Mouse (Mus musculus): ENCODE results near the gene L3mbtl4. TPM values are rescaled to one million over a fixed set of nuclear protein-coding genes. Genes with fewer than 3 reads are reported as not detected.
"Not testable (repeated sequence)": the region's sequence is repeated elsewhere in the genome, so short reads cannot be mapped to it uniquely, and the experiment has no call there.

L3mbtl4 gene
- polyA plus RNA-seq, 1 experiment from 2014 or later = 4.0 TPM

DNA sequence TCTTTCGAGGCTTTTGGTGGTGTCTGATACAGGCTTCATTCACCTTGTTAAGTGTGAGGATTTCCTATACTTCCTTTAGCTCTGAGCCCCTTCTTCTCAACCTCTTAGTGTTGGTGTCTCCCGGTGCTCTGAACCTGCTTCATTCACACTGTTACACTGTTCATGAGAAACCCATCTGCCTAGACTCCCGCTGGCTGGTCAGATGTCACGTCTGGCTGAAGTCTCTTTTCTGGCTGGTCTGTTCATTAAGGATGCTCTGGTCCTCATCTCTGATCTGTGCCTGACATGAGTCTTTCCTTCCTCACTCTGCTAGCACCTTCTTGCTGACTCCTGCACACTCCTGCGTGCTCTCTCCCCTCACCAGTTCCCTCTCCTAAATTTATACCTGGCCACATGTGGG, 160.0 kb downstream of the L3mbtl4 start:
- no peaks in the 10 kb centered on the region for H3K9me3 ChIP-seq (ENCODE audit: control insufficient read depth, low read length)
- 69% methylated on average over 5 of the region's 5 CpGs for WGBS
- H3K27me3 ChIP-seq (ENCODE audit: control insufficient read depth, insufficient read depth, low read length) = no peaks in the 10 kb centered on the region
- DNase-seq (no peak), ATAC-seq (ENCODE audit: low FRiP score, low TSS enrichment) (no peak)
- no peak overlapping the region for H3K9ac ChIP-seq (replicated peaks; ENCODE audit: low read length)
- H3K4me3 ChIP-seq (replicated peaks; ENCODE audit: low read depth, low read length) = no peak overlapping the region
- no peaks in the 10 kb centered on the region for H3K36me3 ChIP-seq (ENCODE audit: control insufficient read depth, insufficient read depth, low read length)
- H3K4me1 ChIP-seq (ENCODE audit: control insufficient read depth, insufficient read depth, low read length) = no peaks in the 10 kb centered on the region
- H3K4me2 ChIP-seq (ENCODE audit: low read length) = no peak overlapping the region
- no peak overlapping the region for H3K27ac ChIP-seq (replicated peaks; ENCODE audit: low read depth, low read length)

DNA sequence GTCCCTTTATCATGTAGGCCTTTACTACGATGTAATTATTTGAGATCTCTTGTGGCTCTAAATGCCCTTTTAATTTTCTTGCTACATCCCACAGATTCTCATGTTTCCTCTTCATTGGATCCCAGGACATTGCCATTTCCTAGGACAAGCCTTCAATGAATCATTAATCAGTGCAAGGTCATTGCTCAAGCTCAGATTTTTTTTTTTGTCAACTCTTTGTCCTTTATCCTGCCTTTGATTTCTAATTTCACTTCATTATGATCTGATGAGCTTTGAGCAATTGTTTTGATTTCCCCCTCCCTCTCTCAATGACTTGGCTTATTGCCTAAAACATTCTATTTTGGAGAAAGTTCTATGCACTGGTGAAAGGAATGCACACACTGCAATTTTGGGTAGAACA, 177.3 kb downstream of the L3mbtl4 start:
- Histone ChIP-seq H3K27ac (replicated peaks; ENCODE audit: low read depth, low read length) (no peak overlapping the region), H3K9ac (replicated peaks; ENCODE audit: low read length) (no peak overlapping the region), H3K9me3 (ENCODE audit: control insufficient read depth, low read length) (no peaks in the 10 kb centered on the region), H3K4me1 (ENCODE audit: control insufficient read depth, insufficient read depth, low read length) (no peaks in the 10 kb centered on the region), H3K36me3 (ENCODE audit: control insufficient read depth, insufficient read depth, low read length) (no peaks in the 10 kb centered on the region), H3K4me3 (replicated peaks; ENCODE audit: low read depth, low read length) (no peak overlapping the region), H3K27me3 (ENCODE audit: control insufficient read depth, insufficient read depth, low read length) (no peaks in the 10 kb centered on the region), H3K4me2 (ENCODE audit: low read length) (no peak overlapping the region)
- DNase-seq (no peak), ATAC-seq (ENCODE audit: low FRiP score, low TSS enrichment) (no peak)
- 83% methylated on average over 1 of the region's 1 CpGs for WGBS

DNA sequence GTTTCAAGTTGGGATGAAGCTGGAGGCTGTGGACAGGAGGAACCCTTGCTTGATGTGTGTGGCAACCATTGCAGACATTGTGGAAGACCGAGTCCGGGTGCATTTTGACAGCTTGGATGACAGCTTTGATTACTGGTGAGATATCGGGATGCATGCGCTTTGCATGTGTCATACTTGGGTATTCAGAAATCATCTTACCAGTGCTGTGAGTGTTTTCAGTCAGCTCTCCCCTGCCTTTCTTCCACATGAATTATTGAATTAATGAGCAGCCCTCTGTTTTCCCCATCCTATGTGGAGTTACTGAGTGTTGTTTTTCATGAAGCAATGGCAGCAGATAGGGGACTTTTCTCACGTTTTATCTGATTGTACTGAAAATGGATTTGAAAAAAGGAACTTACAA, 187.9 kb downstream of the L3mbtl4 start:
- ATAC-seq (ENCODE audit: low FRiP score, low TSS enrichment) (no peak), DNase-seq (no peak)
- Histone ChIP-seq H3K4me3 (replicated peaks; ENCODE audit: low read depth, low read length) (no peak overlapping the region), H3K9ac (replicated peaks; ENCODE audit: low read length) (no peak overlapping the region), H3K27me3 (ENCODE audit: control insufficient read depth, insufficient read depth, low read length) (no peaks in the 10 kb centered on the region), H3K36me3 (ENCODE audit: control insufficient read depth, insufficient read depth, low read length) (no peaks in the 10 kb centered on the region), H3K4me2 (ENCODE audit: low read length) (no peak overlapping the region), H3K27ac (replicated peaks; ENCODE audit: low read depth, low read length) (no peak overlapping the region), H3K4me1 (ENCODE audit: control insufficient read depth, insufficient read depth, low read length) (no peaks in the 10 kb centered on the region), H3K9me3 (ENCODE audit: control insufficient read depth, low read length) (no peaks in the 10 kb centered on the region)
- WGBS = 86% methylated on average over 5 of the region's 5 CpGs

DNA sequence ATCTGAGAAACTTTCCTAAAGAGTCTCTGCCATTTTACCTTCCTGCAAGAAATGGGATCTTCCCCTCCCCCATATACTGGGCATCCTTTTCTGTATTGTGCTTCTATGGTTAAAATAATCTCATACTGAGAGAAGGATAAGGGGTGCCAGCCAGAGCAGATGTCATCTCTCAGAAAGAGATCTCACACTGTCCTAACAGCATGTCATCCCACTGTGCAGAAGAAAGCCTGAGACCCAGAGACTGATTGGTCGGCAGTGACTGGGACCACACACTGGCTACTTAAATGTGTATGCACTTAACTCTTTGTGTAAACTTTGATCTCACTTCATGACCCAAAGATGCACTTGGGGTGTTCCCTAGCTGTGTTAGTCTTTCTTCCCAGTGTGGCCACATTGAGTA, 193.7 kb downstream of the L3mbtl4 start:
- H3K27ac ChIP-seq (replicated peaks; ENCODE audit: low read depth, low read length) = no peak overlapping the region
- no peak overlapping the region for H3K4me3 ChIP-seq (replicated peaks; ENCODE audit: low read depth, low read length)
- DNase-seq = no peak
- no peak for ATAC-seq (ENCODE audit: low FRiP score, low TSS enrichment)
- no peaks in the 10 kb centered on the region for H3K4me1 ChIP-seq (ENCODE audit: control insufficient read depth, insufficient read depth, low read length)
- no peaks in the 10 kb centered on the region for H3K27me3 ChIP-seq (ENCODE audit: control insufficient read depth, insufficient read depth, low read length)
- no peaks in the 10 kb centered on the region for H3K9me3 ChIP-seq (ENCODE audit: control insufficient read depth, low read length)
- no peaks in the 10 kb centered on the region for H3K36me3 ChIP-seq (ENCODE audit: control insufficient read depth, insufficient read depth, low read length)
- 46% methylated on average over 1 of the region's 1 CpGs for WGBS
- H3K4me2 ChIP-seq (ENCODE audit: low read length) = no peak overlapping the region
- no peak overlapping the region for H3K9ac ChIP-seq (replicated peaks; ENCODE audit: low read length)

DNA sequence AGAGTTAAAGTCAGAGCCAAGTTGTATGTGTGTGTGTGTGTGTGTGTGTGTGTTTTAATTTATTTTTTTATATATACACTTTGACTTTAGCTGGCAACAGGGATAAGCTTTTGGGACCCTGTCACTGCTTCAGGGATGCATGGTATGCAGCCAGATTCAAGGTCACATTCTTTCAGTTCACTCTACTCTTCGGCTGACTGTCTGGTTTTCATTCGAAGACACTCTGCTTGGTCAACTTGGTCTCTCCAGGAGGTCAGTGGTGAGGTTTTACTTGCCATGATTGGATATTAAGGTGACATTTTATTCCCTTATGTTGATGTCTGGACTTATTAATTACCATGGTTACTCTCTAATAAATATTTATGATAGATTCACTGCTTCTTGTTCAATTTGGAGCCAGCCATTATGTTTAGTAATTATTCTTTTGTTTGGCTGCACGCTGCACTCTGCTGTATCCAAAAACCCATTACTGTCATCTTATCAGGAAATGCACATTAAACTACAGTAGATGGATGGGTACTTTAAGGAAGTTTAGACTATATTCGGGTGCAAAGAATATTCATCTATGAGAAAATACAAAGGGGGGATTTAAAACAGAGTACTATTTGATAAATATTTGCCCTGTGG, 216.6 kb downstream of the L3mbtl4 start:
- H3K4me2 ChIP-seq (ENCODE audit: low read length) = no peak overlapping the region
- ATAC-seq (ENCODE audit: low FRiP score, low TSS enrichment) (peak; percentile 48), DNase-seq (peak; percentile 47)
- no peaks in the 10 kb centered on the region for H3K27me3 ChIP-seq (ENCODE audit: control insufficient read depth, insufficient read depth, low read length)
- H3K4me3 ChIP-seq (replicated peaks; ENCODE audit: low read depth, low read length) = no peak overlapping the region
- H3K27ac ChIP-seq (replicated peaks; ENCODE audit: low read depth, low read length) = no peak overlapping the region
- H3K9me3 ChIP-seq (ENCODE audit: control insufficient read depth, low read length) = no peaks in the 10 kb centered on the region
- WGBS = 33% methylated on average over 4 of the region's 4 CpGs
- no peaks in the 10 kb centered on the region for H3K36me3 ChIP-seq (ENCODE audit: control insufficient read depth, insufficient read depth, low read length)
- peaks cover 3% of the 10 kb centered on the region; the same call in 1 of the 2 replicates for H3K4me1 ChIP-seq (ENCODE audit: control insufficient read depth, insufficient read depth, low read length)
- no peak overlapping the region for H3K9ac ChIP-seq (replicated peaks; ENCODE audit: low read length)

DNA sequence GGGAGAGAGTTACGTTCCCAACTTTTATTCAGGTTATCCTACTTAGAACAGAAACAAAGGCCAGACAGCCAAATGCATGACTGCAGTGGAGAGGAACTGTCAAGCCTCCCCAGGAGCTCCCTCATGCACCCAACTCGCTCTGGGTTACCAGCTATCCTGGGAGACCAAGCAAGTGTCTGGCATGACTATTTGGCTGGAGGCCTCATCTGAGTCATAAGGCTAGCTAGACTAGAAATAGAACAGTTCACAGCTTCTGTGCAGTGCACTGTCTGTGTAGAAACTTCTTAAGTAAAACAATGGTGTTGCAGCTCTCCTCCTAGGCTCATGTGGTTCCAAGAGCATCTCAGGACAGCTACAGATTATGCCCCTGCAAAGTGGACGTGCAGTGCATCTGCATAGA, 218.6 kb downstream of the L3mbtl4 start:
- Histone ChIP-seq H3K4me2 (ENCODE audit: low read length) (no peak overlapping the region), H3K36me3 (ENCODE audit: control insufficient read depth, insufficient read depth, low read length) (no peaks in the 10 kb centered on the region), H3K9ac (replicated peaks; ENCODE audit: low read length) (no peak overlapping the region), H3K9me3 (ENCODE audit: control insufficient read depth, low read length) (no peaks in the 10 kb centered on the region), H3K27me3 (ENCODE audit: control insufficient read depth, insufficient read depth, low read length) (no peaks in the 10 kb centered on the region), H3K4me1 (ENCODE audit: control insufficient read depth, insufficient read depth, low read length) (peaks cover 3% of the 10 kb centered on the region; the same call in 1 of the 2 replicates), H3K4me3 (replicated peaks; ENCODE audit: low read depth, low read length) (no peak overlapping the region), H3K27ac (replicated peaks; ENCODE audit: low read depth, low read length) (no peak overlapping the region)
- WGBS = 84% methylated on average over 3 of the region's 3 CpGs
- DNase-seq (no peak), ATAC-seq (ENCODE audit: low FRiP score, low TSS enrichment) (no peak)

DNA sequence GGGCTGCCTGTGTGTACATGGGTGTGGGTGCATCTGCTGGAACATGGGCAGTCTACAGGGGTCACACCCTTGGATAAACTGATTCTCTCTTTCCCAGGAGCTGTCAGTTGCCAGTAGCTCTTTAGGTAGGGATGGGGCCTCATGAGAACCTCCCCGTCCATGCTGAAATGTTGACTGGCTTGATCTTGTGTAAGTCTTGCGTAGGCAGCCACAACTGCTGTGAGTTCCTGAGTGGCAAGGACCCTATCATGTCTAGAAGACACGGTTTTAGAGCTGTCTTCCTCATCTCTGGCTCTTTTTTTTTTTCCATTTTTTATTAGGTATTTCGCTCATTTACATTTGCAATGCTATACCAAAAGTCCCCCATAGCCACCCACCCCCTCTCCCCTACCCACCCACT, 229.4 kb downstream of the L3mbtl4 start:
- not testable (repeated sequence) for H3K9me3 ChIP-seq (ENCODE audit: control insufficient read depth, low read length); H3K27me3 ChIP-seq (ENCODE audit: control insufficient read depth, insufficient read depth, low read length); H3K27ac ChIP-seq (replicated peaks; ENCODE audit: low read depth, low read length); H3K4me1 ChIP-seq (ENCODE audit: control insufficient read depth, insufficient read depth, low read length); H3K4me3 ChIP-seq (replicated peaks; ENCODE audit: low read depth, low read length); H3K4me2 ChIP-seq (ENCODE audit: low read length); ATAC-seq (ENCODE audit: low FRiP score, low TSS enrichment); H3K9ac ChIP-seq (replicated peaks; ENCODE audit: low read length); DNase-seq; H3K36me3 ChIP-seq (ENCODE audit: control insufficient read depth, insufficient read depth, low read length)
- 81% methylated on average over 2 of the region's 4 CpGs for WGBS

DNA sequence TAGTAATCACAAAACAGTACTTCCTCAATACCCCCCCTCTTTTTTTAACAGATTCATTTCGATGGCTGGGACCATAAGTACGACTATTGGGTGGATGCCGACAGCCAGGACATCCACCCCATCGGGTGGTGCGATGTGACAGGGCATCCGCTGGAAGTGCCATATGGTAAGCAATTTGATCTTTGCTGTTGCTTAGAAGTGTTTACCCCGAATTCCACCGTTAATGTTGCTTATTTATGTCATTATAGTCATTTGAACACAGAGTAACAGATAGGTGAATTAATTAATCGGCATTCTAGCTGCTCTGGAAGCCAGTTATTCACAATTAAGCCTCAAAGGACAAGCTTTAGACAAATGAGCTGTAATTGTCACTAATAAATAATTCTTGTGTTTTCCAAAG, 286.1 kb downstream of the L3mbtl4 start:
- 84% methylated on average over 9 of the region's 9 CpGs for WGBS
- DNase-seq (no peak), ATAC-seq (ENCODE audit: low FRiP score, low TSS enrichment) (no peak)
- no peaks in the 10 kb centered on the region for H3K4me1 ChIP-seq (ENCODE audit: control insufficient read depth, insufficient read depth, low read length)
- H3K4me3 ChIP-seq (replicated peaks; ENCODE audit: low read depth, low read length) = no peak overlapping the region
- no peak overlapping the region for H3K27ac ChIP-seq (replicated peaks; ENCODE audit: low read depth, low read length)
- no peak overlapping the region for H3K4me2 ChIP-seq (ENCODE audit: low read length)
- H3K27me3 ChIP-seq (ENCODE audit: control insufficient read depth, insufficient read depth, low read length) = no peaks in the 10 kb centered on the region
- no peak overlapping the region for H3K9ac ChIP-seq (replicated peaks; ENCODE audit: low read length)
- no peaks in the 10 kb centered on the region for H3K36me3 ChIP-seq (ENCODE audit: control insufficient read depth, insufficient read depth, low read length)
- no peaks in the 10 kb centered on the region for H3K9me3 ChIP-seq (ENCODE audit: control insufficient read depth, low read length)

DNA sequence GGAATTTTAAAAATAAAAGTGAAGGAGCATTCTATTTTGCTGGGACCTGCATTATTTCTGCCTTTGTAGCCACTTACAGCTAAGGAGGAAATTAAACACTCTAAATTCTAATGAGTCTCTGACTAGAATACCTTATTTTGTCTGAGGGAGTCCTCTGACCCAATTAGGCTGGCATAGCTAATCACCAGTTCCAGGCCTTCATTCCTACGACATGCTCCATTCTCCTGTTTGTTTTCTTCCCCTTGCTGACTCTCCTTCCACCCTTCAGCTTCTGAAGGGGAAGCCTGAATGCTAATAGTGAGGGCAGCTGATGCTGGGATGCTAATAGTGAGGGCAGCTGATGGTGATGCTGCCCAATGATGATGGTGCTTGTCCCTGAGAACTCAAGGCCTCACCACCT, 286.7 kb downstream of the L3mbtl4 start:
- WGBS = 31% methylated on average over 1 of the region's 1 CpGs
- no peak for ATAC-seq (ENCODE audit: low FRiP score, low TSS enrichment)
- no peaks in the 10 kb centered on the region for H3K4me1 ChIP-seq (ENCODE audit: control insufficient read depth, insufficient read depth, low read length)
- H3K27me3 ChIP-seq (ENCODE audit: control insufficient read depth, insufficient read depth, low read length) = no peaks in the 10 kb centered on the region
- no peak overlapping the region for H3K27ac ChIP-seq (replicated peaks; ENCODE audit: low read depth, low read length)
- no peak overlapping the region for H3K9ac ChIP-seq (replicated peaks; ENCODE audit: low read length)
- peak; percentile 8 for DNase-seq
- no peak overlapping the region for H3K4me2 ChIP-seq (ENCODE audit: low read length)
- no peak overlapping the region for H3K4me3 ChIP-seq (replicated peaks; ENCODE audit: low read depth, low read length)
- H3K36me3 ChIP-seq (ENCODE audit: control insufficient read depth, insufficient read depth, low read length) = no peaks in the 10 kb centered on the region
- no peaks in the 10 kb centered on the region for H3K9me3 ChIP-seq (ENCODE audit: control insufficient read depth, low read length)

Measured in midbrain, embryonic 14.5 days (tissue).